Mouse (Mus musculus) CH12.LX (cell line): ENCODE results near the gene Jph2. TPM values are rescaled to one million over a fixed set of nuclear protein-coding genes. Genes with fewer than 3 reads are reported as not detected.

Source experiments
- DNase-seq: peaks from one replicate; pipeline ENCODE4 v3.0.0-alpha.2; 2013; ENCODE audit errors: extremely low read depth
- H3K27ac ChIP-seq: 2 replicates; pipeline ENCODE4 v1.5.1; 2012; ENCODE audit warnings: low read depth, mild to moderate bottlenecking, control low read depth, moderate library complexity; ENCODE audit not compliant: insufficient read depth
- H3K27me3 ChIP-seq: replicated peaks from 2 replicates; pipeline ENCODE3; 2012; ENCODE audit warnings: inconsistent platforms
- H3K36me3 ChIP-seq, 2 experiments: replicated peaks in 1 of 2; 2 replicates each; pipeline versions ENCODE3 to v1.6.1; 2012; ENCODE audit warnings: inconsistent platforms in 1 of 2, low read length in 1 of 2, mild to moderate bottlenecking in 1 of 2, mixed read lengths in 1 of 2, moderate library complexity in 1 of 2; ENCODE audit not compliant: control insufficient read depth in 1 of 2, insufficient read depth in 1 of 2
- H3K4me1 ChIP-seq, 2 experiments: 2 replicates each; pipeline ENCODE4 v1.6.1; 2012; ENCODE audit warnings: inconsistent platforms in 1 of 2, moderate library complexity in 1 of 2; ENCODE audit not compliant: insufficient read depth in 2 of 2, control insufficient read depth in 1 of 2
- H3K4me2 ChIP-seq: 2 replicates; pipeline ENCODE4 v1.6.1; 2012; ENCODE audit warnings: low read depth, mild to moderate bottlenecking, control low read depth; ENCODE audit not compliant: poor library complexity, insufficient read depth, severe bottlenecking
- H3K4me3 ChIP-seq, 3 experiments: fragments of 150-350 bp in 1 of 3; sonication (generic) in 1 of 3; replicated peaks in 1 of 3; 2 replicates each; pipeline versions ENCODE3 to v1.5.1; 2011 to 2012; ENCODE audit warnings: low read depth in 2 of 3, low read length in 2 of 3, mild to moderate bottlenecking in 2 of 3, moderate library complexity in 2 of 3, control low read depth in 1 of 3, improper control_type of control experiment in 1 of 3, inconsistent platforms in 1 of 3, mixed read lengths in 1 of 3; ENCODE audit not compliant: poor library complexity in 1 of 3
- H3K79me2 ChIP-seq: replicated peaks from 2 replicates; pipeline ENCODE4 v1.6.1; 2012; ENCODE audit warnings: mild to moderate bottlenecking, moderate library complexity; ENCODE audit not compliant: control insufficient read depth, poor library complexity, insufficient read depth, severe bottlenecking; ENCODE audit errors: extremely low read depth
- H3K9ac ChIP-seq: 2 replicates; pipeline ENCODE4 v1.6.1; 2012; ENCODE audit warnings: low read depth, mild to moderate bottlenecking, control low read depth, moderate library complexity; ENCODE audit not compliant: insufficient read depth
- H3K9me3 ChIP-seq: replicated peaks from 2 replicates; pipeline ENCODE3; 2012; ENCODE audit warnings: low read length, inconsistent platforms, mixed read lengths
- BHLHE40 ChIP-seq: IDR thresholded peaks from 2 replicates; pipeline ENCODE4 v1.6.1; 2011; ENCODE audit warnings: mild to moderate bottlenecking, low read depth, low read length, improper control_type of control experiment
- CHD2 ChIP-seq: IDR thresholded peaks from 2 replicates; pipeline ENCODE4 v1.6.1; 2011; ENCODE audit warnings: low read length, improper control_type of control experiment
- E2F4 ChIP-seq: IDR thresholded peaks from 2 replicates; pipeline ENCODE4 v1.6.1; 2011; ENCODE audit warnings: low read depth, low read length, improper control_type of control experiment; ENCODE audit not compliant: insufficient replicate concordance
- EP300 ChIP-seq: IDR thresholded peaks from 2 replicates; pipeline ENCODE4 v1.6.1; 2011; ENCODE audit warnings: low read length, improper control_type of control experiment
- GABPA ChIP-seq: IDR thresholded peaks from 2 replicates; pipeline ENCODE4 v1.6.1; 2012; ENCODE audit warnings: low read depth, low read length, improper control_type of control experiment, inconsistent platforms; ENCODE audit not compliant: insufficient replicate concordance
- HCFC1 ChIP-seq: IDR thresholded peaks from 2 replicates; pipeline ENCODE4 v1.6.1; 2012; ENCODE audit warnings: low read depth, mild to moderate bottlenecking, inconsistent platforms, low read length, improper control_type of control experiment
- JUN ChIP-seq: IDR thresholded peaks from 2 replicates; pipeline ENCODE4 v1.6.1; 2011; ENCODE audit warnings: low read depth, mild to moderate bottlenecking, low read length, improper control_type of control experiment, moderate library complexity; ENCODE audit not compliant: insufficient read depth
- MAFK ChIP-seq: IDR thresholded peaks from 2 replicates; pipeline ENCODE4 v1.6.1; 2011; ENCODE audit warnings: low read length, improper control_type of control experiment; ENCODE audit not compliant: insufficient replicate concordance
- MAZ ChIP-seq: IDR thresholded peaks from 2 replicates; pipeline ENCODE4 v1.6.1; 2012; ENCODE audit warnings: low read depth, mild to moderate bottlenecking, inconsistent platforms, low read length, improper control_type of control experiment, moderate library complexity
- MXI1 ChIP-seq: IDR thresholded peaks from 2 replicates; pipeline ENCODE4 v1.6.1; 2011; ENCODE audit warnings: mild to moderate bottlenecking, low read depth, low read length, improper control_type of control experiment
- MYC ChIP-seq: IDR thresholded peaks from 2 replicates; pipeline ENCODE4 v1.6.1; 2011; ENCODE audit warnings: low read depth, mild to moderate bottlenecking, improper control_type of control experiment, low read length
- PAX5 ChIP-seq: IDR thresholded peaks from 2 replicates; pipeline ENCODE4 v1.6.1; 2012; ENCODE audit warnings: low read length, inconsistent platforms, mixed read lengths
- POLR2A ChIP-seq: IDR thresholded peaks from 2 replicates; pipeline ENCODE4 v1.6.1; 2011; ENCODE audit warnings: low read depth, mild to moderate bottlenecking, improper control_type of control experiment, low read length
- POLR2AphosphoS2 ChIP-seq: IDR thresholded peaks from 2 replicates; pipeline ENCODE4 v1.6.1; 2011; ENCODE audit warnings: low read depth, low read length, improper control_type of control experiment
- SIN3A ChIP-seq: IDR thresholded peaks from 2 replicates; pipeline ENCODE4 v1.6.1; 2012; ENCODE audit warnings: low read length, improper control_type of control experiment, inconsistent platforms
- SMC3 ChIP-seq: IDR thresholded peaks from 2 replicates; pipeline ENCODE4 v1.6.1; 2011; ENCODE audit warnings: low read depth, low read length, improper control_type of control experiment
- TBP ChIP-seq: conservative IDR thresholded peaks from 2 replicates; pipeline ENCODE4 v1.6.1; 2011; ENCODE audit warnings: low read depth, low read length, improper control_type of control experiment
- USF1 ChIP-seq: IDR thresholded peaks from 2 replicates; pipeline ENCODE4 v1.6.1; 2014; ENCODE audit warnings: low read depth, mild to moderate bottlenecking, inconsistent platforms, low read length, improper control_type of control experiment
- ZKSCAN1 ChIP-seq: IDR thresholded peaks from 2 replicates; pipeline ENCODE4 v1.6.1; 2012; ENCODE audit warnings: low read depth, inconsistent platforms, low read length, improper control_type of control experiment, borderline replicate concordance
- ZNF384 ChIP-seq: IDR thresholded peaks from 2 replicates; pipeline ENCODE4 v1.6.1; 2012; ENCODE audit warnings: low read depth, low read length, improper control_type of control experiment, inconsistent platforms
- dilution Hi-C: fragments of 300-500 bp; cut with MboI; formaldehyde crosslinking; loops from 2 replicates; pipeline ENCODE4 v1.14.3; 2020; ENCODE audit warnings: low sequenced_read_pairs; ENCODE audit not compliant: extremely low pct_unique_long_range_greater_than_20kb, extremely low pct_ligation_motif_present
- in situ Hi-C: fragments of 300-500 bp; cut with MboI; formaldehyde crosslinking; loops from 3 replicates; pipeline ENCODE4 v1.14.3; 2019; ENCODE audit warnings: low sequenced_read_pairs, low pct_ligation_motif_present, low pct_unique_long_range_greater_than_20kb, mixed read lengths
- polyA plus RNA-seq: library from polyadenylated mRNA; unstranded; fragments of >175 nt; gene quantifications from 2 replicates; pipeline ENCODE4 v1.2.1, GENCODE M21; 2012; ENCODE audit warnings: low read depth; ENCODE audit not compliant: insufficient read length
- total RNA-seq, 2 experiments: library from RNA; depleted of rRNA; stranded (reverse); fragments of 300-350 nt in 1 of 2; fragments of >200 nt in 1 of 2; gene quantifications; 2 replicates each; pipeline ENCODE4 v1.2.3; 2012 to 2014

Jph2 gene
- total and polyA plus RNA-seq, 3 experiments, result not detected

GRCm38 (mm10) chr2:163433971-163434370 is 36.2 kb upstream of the Jph2 start:
- no peak overlapping the region for H3K4me2 ChIP-seq
- no peaks in the 10 kb centered on the region for H3K79me2 ChIP-seq
- peaks cover 76% of the 10 kb centered on the region for H3K27me3 ChIP-seq
- H3K9ac ChIP-seq, result no peak overlapping the region
- dilution Hi-C loops (no loop called here), in situ Hi-C loops (no loop called here)
- H3K36me3 ChIP-seq, result no peaks in the 10 kb centered on the region
- H3K9me3 ChIP-seq, result no peaks in the 10 kb centered on the region
- no peak overlapping the region for H3K27ac ChIP-seq
- no peak overlapping the region for H3K4me3 ChIP-seq
- DNase-seq, result no peak
- no peaks in the 10 kb centered on the region for H3K4me1 ChIP-seq
- no peak for TF ChIP-seq SMC3
- TF ChIP-seq MAFK, result no peak
- TF ChIP-seq JUN, result no peak

GRCm38 (mm10) chr2:163431289-163431688 is 33.5 kb upstream of the Jph2 start:
- no peaks in the 10 kb centered on the region for H3K9me3 ChIP-seq
- TF ChIP-seq MYC, result no peak
- TF ChIP-seq TBP, result no peak
- TF ChIP-seq E2F4, result no peak
- TF ChIP-seq USF1, result no peak
- TF ChIP-seq PAX5, result no peak
- TF ChIP-seq, all 38 proteins: peak for 0
- no peak overlapping the region for H3K27ac ChIP-seq
- in situ Hi-C loops, result no loop called here
- H3K4me2 ChIP-seq, result no peak overlapping the region
- H3K4me1 ChIP-seq, result no peaks in the 10 kb centered on the region
- DNase-seq, result no peak
- dilution Hi-C loops, result no loop called here
- no peaks in the 10 kb centered on the region for H3K79me2 ChIP-seq
- H3K36me3 ChIP-seq, result no peaks in the 10 kb centered on the region
- H3K27me3 ChIP-seq, result peaks cover 51% of the 10 kb centered on the region
- no peak overlapping the region for H3K9ac ChIP-seq
- H3K4me3 ChIP-seq, result no peak overlapping the region

- Histone ChIP-seq H3K27me3 (peaks cover 31% of the 10 kb centered on the region), H3K27ac (no peak overlapping the region), H3K79me2 (no peaks in the 10 kb centered on the region), H3K9ac (no peak overlapping the region)
- dilution Hi-C loops, result no loop called here
- TF ChIP-seq CHD2, result no peak
- TF ChIP-seq HCFC1, result no peak
- TF ChIP-seq ZKSCAN1, result no peak
- TF ChIP-seq POLR2AphosphoS2, result no peak
- TF ChIP-seq EP300, result no peak
- TF ChIP-seq PAX5, result no peak
- TF ChIP-seq MYC, result no peak
- no peak for TF ChIP-seq ZNF384
- no peak for TF ChIP-seq SIN3A
- no peak for TF ChIP-seq GABPA
- TF ChIP-seq E2F4, result no peak
- no peak for TF ChIP-seq MXI1
- no peak for TF ChIP-seq JUN
- TF ChIP-seq BHLHE40, result no peak
- no peak for TF ChIP-seq POLR2A
- TF ChIP-seq MAZ, result no peak
- no peak for TF ChIP-seq USF1
- TF ChIP-seq, all 38 proteins: peak for 0
- Histone ChIP-seq H3K36me3 (peaks cover 0 to 8% of the 10 kb centered on the region in 2 experiments), H3K4me1 (no peaks in the 10 kb centered on the region), H3K9me3 (no peaks in the 10 kb centered on the region), H3K4me3 (no peak overlapping the region), H3K4me2 (no peak overlapping the region)
- no peak for DNase-seq
- in situ Hi-C loops, result no loop called here
Measured at GRCm38 (mm10) chr2:163428346-163429011, 30.7 kb upstream of the Jph2 start.
